Mouse (Mus musculus) erythroblast, embryonic 14.5 days (primary cell): ENCODE results near the gene Tmem109.

Experiments used
- GATA1 ChIP-seq: IDR thresholded peaks from 2 replicates; pipeline ENCODE4 v1.6.1; 2012; ENCODE audit warnings: low read length, inconsistent platforms, mixed read lengths
- TAL1 ChIP-seq: IDR thresholded peaks from 3 replicates; pipeline ENCODE4 v1.6.1; 2012; ENCODE audit warnings: low read length, inconsistent platforms, mixed read lengths

GRCm38 (mm10) chr19:10916506-10916905 lies 34.7 kb upstream of the Tmem109 start:
- TF ChIP-seq GATA1: no peak
- TF ChIP-seq TAL1: no peak
